Mouse (Mus musculus): Measurements from ENCODE around the gene Sptbn4. TPM values are rescaled to one million over a fixed set of nuclear protein-coding genes. Genes with fewer than 3 reads are reported as not detected.

Gene Sptbn4
- polyA plus RNA-seq, 1 experiment, result 30.4 TPM

- DNase-seq (ENCODE audit: low read depth), result peak; percentile 99
- TF ChIP-seq CTCF (IDR thresholded peaks at IDR 0.05; ENCODE audit: borderline replicate concordance, extremely low read depth, insufficient read depth, insufficient read length) (no peak), POLR2A (IDR thresholded peaks at IDR 0.05; ENCODE audit: borderline replicate concordance, extremely low read depth, insufficient read depth, insufficient read length, poor library complexity, severe bottlenecking) (peak; percentile 24; the same call in 1 of the 2 replicates)
Measured at GRCm38 (mm10) chr7:27473156-27473834, 25.8 kb upstream of the Sptbn4 start, which contains the start of gene Sertad3. Gene Sertad3, plus strand, starts transcription at chr7:27473768.

DNA sequence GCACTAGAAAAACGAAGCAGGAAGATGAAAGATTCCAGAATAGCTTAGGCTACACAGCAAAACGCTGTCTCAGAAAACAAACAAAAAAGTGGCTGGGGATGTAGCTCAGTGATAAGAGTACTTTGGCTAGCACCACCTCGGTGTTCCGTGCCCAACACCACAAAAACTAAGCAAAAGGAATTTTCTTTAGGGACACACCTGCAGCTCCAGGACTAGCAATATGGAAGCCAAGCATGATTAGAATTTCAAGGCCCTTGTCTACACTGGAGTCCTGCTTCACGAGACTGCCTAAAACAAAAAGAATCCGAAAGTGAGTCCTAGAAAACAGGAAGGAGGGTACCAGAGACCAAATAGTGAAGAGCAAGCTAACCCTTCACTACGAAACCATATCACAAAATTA, 25.1 kb upstream of the Sptbn4 start:
- DNase-seq (ENCODE audit: low read depth), result peak; percentile 22
- TF ChIP-seq CTCF (IDR thresholded peaks at IDR 0.05; ENCODE audit: borderline replicate concordance, extremely low read depth, insufficient read depth, insufficient read length) (no peak), POLR2A (IDR thresholded peaks at IDR 0.05; ENCODE audit: borderline replicate concordance, extremely low read depth, insufficient read depth, insufficient read length, poor library complexity, severe bottlenecking) (no peak)

DNA sequence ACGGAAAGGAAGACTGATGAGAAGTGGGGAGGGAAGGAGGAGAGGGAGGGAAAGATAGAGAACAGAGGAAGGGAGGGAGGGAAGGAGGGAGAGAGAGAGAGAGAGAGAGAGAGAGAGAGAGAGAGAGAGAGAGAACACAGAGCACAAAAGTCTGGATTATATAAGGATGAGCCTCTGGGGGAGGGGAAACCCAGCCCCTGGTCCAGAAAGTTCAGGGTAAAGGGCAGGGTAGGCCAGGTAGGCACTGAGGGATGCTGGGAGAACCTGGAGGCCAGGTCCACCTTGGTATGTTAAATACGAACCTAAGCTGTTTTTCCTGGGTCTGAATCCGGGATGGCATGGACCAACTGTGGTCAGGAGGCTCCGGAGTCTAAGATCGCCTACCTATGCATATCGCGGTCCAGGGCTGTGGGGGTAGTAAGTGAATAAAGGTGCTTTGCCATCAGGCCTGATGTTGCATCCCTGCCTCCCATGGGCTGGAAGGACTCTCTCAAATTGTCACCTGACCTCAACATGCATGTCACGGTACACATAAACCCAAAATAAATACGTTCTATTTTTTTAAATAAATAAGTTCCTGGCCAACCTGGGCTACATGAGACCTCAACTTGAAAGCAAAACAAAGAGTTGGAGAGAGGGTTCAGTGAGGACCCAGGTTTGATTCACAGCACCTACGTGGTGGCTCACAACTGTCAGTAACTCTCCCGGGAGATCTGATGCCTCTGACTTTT, 24.1 kb upstream of the Sptbn4 start:
- DNase-seq (ENCODE audit: low read depth), result no peak
- TF ChIP-seq POLR2A (IDR thresholded peaks at IDR 0.05; ENCODE audit: borderline replicate concordance, extremely low read depth, insufficient read depth, insufficient read length, poor library complexity, severe bottlenecking) (no peak), CTCF (IDR thresholded peaks at IDR 0.05; ENCODE audit: borderline replicate concordance, extremely low read depth, insufficient read depth, insufficient read length) (no peak)

- DNase-seq (ENCODE audit: low read depth), result peak; percentile 9
- TF ChIP-seq CTCF (IDR thresholded peaks at IDR 0.05; ENCODE audit: borderline replicate concordance, extremely low read depth, insufficient read depth, insufficient read length), result no peak
Measured at GRCm38 (mm10) chr7:27467648-27468047, 20.2 kb upstream of the Sptbn4 start.

- TF ChIP-seq CTCF (IDR thresholded peaks at IDR 0.05; ENCODE audit: borderline replicate concordance, extremely low read depth, insufficient read depth, insufficient read length) (no peak), POLR2A (IDR thresholded peaks at IDR 0.05; ENCODE audit: borderline replicate concordance, extremely low read depth, insufficient read depth, insufficient read length, poor library complexity, severe bottlenecking) (no peak)
- no peak for DNase-seq (ENCODE audit: low read depth)
Measured at GRCm38 (mm10) chr7:27460477-27460876, 13.0 kb upstream of the Sptbn4 start.

DNA sequence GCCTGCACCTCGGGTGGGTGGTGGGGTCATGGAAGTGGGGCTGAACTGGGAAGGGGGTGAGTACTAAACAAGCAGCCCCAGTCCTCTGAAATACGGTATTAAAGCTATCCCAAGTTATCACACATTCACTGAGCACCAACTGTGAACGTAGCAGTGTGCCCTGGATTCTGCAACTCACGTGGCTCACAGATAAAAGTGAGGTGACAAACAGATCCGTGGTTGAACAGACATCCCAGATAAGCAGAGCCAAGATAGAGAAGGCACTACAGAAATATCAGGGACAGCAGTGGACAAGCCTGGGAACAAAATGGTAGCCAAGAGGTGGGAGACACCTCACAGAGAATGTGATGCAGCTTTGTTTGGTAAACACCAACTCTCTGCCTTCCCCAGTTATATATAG, 12.2 kb upstream of the Sptbn4 start:
- DNase-seq (ENCODE audit: low read depth), result no peak

GRCm38 (mm10) chr7:27458614-27459013, 11.1 kb upstream of the Sptbn4 start:
- TF ChIP-seq CTCF (IDR thresholded peaks at IDR 0.05; ENCODE audit: borderline replicate concordance, extremely low read depth, insufficient read depth, insufficient read length), result no peak
- DNase-seq (ENCODE audit: low read depth), result no peak

More for the DNA sequence above, 12.2 kb upstream of the Sptbn4 start:
- TF ChIP-seq CTCF (IDR thresholded peaks at IDR 0.05; ENCODE audit: borderline replicate concordance, extremely low read depth, insufficient read depth, insufficient read length) (no peak), POLR2A (IDR thresholded peaks at IDR 0.05; ENCODE audit: borderline replicate concordance, extremely low read depth, insufficient read depth, insufficient read length, poor library complexity, severe bottlenecking) (no peak)

- no peak for TF ChIP-seq CTCF (IDR thresholded peaks at IDR 0.05; ENCODE audit: borderline replicate concordance, extremely low read depth, insufficient read depth, insufficient read length)
- TF ChIP-seq POLR2A (IDR thresholded peaks at IDR 0.05; ENCODE audit: borderline replicate concordance, extremely low read depth, insufficient read depth, insufficient read length, poor library complexity, severe bottlenecking), result no peak
- DNase-seq (ENCODE audit: low read depth), result no peak
Measured at GRCm38 (mm10) chr7:27455273-27455672, 7.8 kb upstream of the Sptbn4 start.

- TF ChIP-seq CTCF (IDR thresholded peaks at IDR 0.05; ENCODE audit: borderline replicate concordance, extremely low read depth, insufficient read depth, insufficient read length) (no peak), POLR2A (IDR thresholded peaks at IDR 0.05; ENCODE audit: borderline replicate concordance, extremely low read depth, insufficient read depth, insufficient read length, poor library complexity, severe bottlenecking) (no peak)
- DNase-seq (ENCODE audit: low read depth), result no peak
Measured at GRCm38 (mm10) chr7:27454461-27455121, 7.1 kb upstream of the Sptbn4 start.

DNA sequence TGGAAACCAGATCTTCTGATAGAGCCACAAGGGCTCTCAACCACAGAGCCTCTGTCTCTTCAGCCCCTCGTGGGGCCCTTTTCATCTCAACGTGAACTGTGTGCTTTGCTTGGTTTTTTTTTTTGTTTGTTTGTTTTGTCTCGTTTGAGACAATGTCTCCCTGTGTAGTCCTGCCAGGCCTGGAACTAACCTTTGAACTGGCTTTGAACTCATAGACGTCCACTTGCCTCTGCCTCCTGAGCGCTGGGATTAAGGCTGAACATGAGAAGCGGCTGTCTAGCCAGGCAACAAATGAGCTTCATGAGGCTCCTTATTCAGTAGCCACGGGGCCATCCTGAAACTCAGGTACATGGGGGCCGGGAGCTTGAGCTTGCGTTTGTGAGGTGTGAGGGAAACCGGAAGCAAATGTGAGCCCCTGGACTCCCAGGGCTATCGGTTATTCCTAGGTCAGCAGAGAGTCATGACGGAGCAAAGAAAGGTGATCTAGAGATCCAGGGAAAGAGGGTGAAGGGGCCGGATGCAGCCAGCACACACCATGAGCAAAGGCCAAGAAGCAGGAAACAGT, 4.8 kb upstream of the Sptbn4 start:
- no peak for DNase-seq (ENCODE audit: low read depth)
- TF ChIP-seq CTCF (IDR thresholded peaks at IDR 0.05; ENCODE audit: borderline replicate concordance, extremely low read depth, insufficient read depth, insufficient read length) (no peak), POLR2A (IDR thresholded peaks at IDR 0.05; ENCODE audit: borderline replicate concordance, extremely low read depth, insufficient read depth, insufficient read length, poor library complexity, severe bottlenecking) (no peak)

DNA sequence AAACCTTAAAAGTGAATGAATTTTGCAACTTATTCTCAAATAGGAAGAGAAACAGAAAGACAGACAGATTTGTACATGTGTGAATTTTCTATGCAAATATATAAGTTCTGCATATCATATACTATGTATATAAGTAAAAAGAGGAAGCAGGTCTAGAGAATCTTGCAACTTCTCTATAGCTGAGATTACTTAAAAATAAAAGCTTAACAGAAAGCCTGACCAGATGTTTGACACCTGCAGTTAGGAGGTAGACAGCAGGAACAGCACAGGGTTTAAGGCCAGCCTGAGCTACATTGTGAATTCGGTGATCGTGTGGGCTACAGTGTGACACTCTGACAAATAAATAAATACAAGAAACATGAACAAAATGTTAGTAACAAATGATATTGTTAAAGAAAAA, 3.9 kb upstream of the Sptbn4 start:
- TF ChIP-seq CTCF (IDR thresholded peaks at IDR 0.05; ENCODE audit: borderline replicate concordance, extremely low read depth, insufficient read depth, insufficient read length) (no peak), POLR2A (IDR thresholded peaks at IDR 0.05; ENCODE audit: borderline replicate concordance, extremely low read depth, insufficient read depth, insufficient read length, poor library complexity, severe bottlenecking) (no peak)
- no peak for DNase-seq (ENCODE audit: low read depth)

Measured in brain, embryonic 14.5 days (tissue).